Mouse (Mus musculus): ENCODE data around the gene 4930432M17Rik. TPM values are rescaled to one million over a fixed set of nuclear protein-coding genes. Genes with fewer than 3 reads are reported as not detected.

The 4930432M17Rik gene
- total and polyA plus RNA-seq, 3 experiments: not detected

- Histone ChIP-seq H3K4me3 (replicated peaks in 1 of 3; ENCODE audit: low read depth in 2 of 3, low read length in 2 of 3, poor library complexity in 1 of 3) (no peak overlapping the region), H3K9ac (ENCODE audit: insufficient read depth, low read depth) (no peak overlapping the region), H3K36me3 (replicated peaks in 1 of 2; ENCODE audit: control insufficient read depth in 1 of 2, insufficient read depth in 1 of 2, low read length in 1 of 2) (no peaks in the 10 kb centered on the region), H3K79me2 (replicated peaks; ENCODE audit: control insufficient read depth, extremely low read depth, insufficient read depth, poor library complexity, severe bottlenecking) (no peaks in the 10 kb centered on the region), H3K4me2 (ENCODE audit: insufficient read depth, low read depth, poor library complexity, severe bottlenecking) (no peak overlapping the region), H3K9me3 (replicated peaks; ENCODE audit: low read length) (no peaks in the 10 kb centered on the region), H3K4me1 (ENCODE audit: control insufficient read depth in 1 of 2, insufficient read depth in 2 of 2) (no peaks in the 10 kb centered on the region), H3K27me3 (replicated peaks) (no peaks in the 10 kb centered on the region), H3K27ac (ENCODE audit: insufficient read depth, low read depth) (no peak overlapping the region)
- in situ Hi-C loops (cut with MboI; ENCODE audit: low pct_ligation_motif_present, low pct_unique_long_range_greater_than_20kb, low sequenced_read_pairs) (no loop called here), dilution Hi-C loops (cut with MboI; ENCODE audit: extremely low pct_ligation_motif_present, extremely low pct_unique_long_range_greater_than_20kb, low sequenced_read_pairs) (no loop called here)
- TF ChIP-seq MAFK (IDR thresholded peaks at IDR 0.05; ENCODE audit: insufficient replicate concordance, low read length) (no peak), MAZ (IDR thresholded peaks at IDR 0.05; ENCODE audit: low read depth, low read length) (no peak), CHD1 (IDR thresholded peaks at IDR 0.05; ENCODE audit: low read depth, low read length) (no peak), MXI1 (IDR thresholded peaks at IDR 0.05; ENCODE audit: low read depth, low read length) (no peak)
- DNase-seq (ENCODE audit: extremely low read depth): no peak
Observed at GRCm38 (mm10) chr3:121687741-121688140, 17.2 kb downstream of the 4930432M17Rik start.

GRCm38 (mm10) chr3:121689029-121689428 is 18.5 kb downstream of the 4930432M17Rik start:
- TF ChIP-seq RCOR1 (conservative IDR thresholded peaks at IDR 0.05; ENCODE audit: low read depth, low read length): no peak
- no peak for TF ChIP-seq SMC3 (IDR thresholded peaks at IDR 0.05; ENCODE audit: low read depth, low read length)
- no peak for TF ChIP-seq UBTF (IDR thresholded peaks at IDR 0.05; ENCODE audit: low read depth, low read length)
- no peak for TF ChIP-seq USF1 (IDR thresholded peaks at IDR 0.05; ENCODE audit: low read depth, low read length)
- no peak for TF ChIP-seq E2F4 (IDR thresholded peaks at IDR 0.05; ENCODE audit: insufficient replicate concordance, low read depth, low read length)
- TF ChIP-seq MAFK (IDR thresholded peaks at IDR 0.05; ENCODE audit: insufficient replicate concordance, low read length): no peak
- TF ChIP-seq ZNF384 (IDR thresholded peaks at IDR 0.05; ENCODE audit: low read depth, low read length): no peak
- no peak for TF ChIP-seq ETS1 (conservative IDR thresholded peaks at IDR 0.05; ENCODE audit: low read depth, low read length)
- TF ChIP-seq MXI1 (IDR thresholded peaks at IDR 0.05; ENCODE audit: low read depth, low read length): no peak
- no peak for TF ChIP-seq RAD21 (IDR thresholded peaks at IDR 0.05; ENCODE audit: low read depth, low read length)
- TF ChIP-seq USF2 (conservative IDR thresholded peaks at IDR 0.05; ENCODE audit: low read depth, low read length): no peak
- no peak for TF ChIP-seq MEF2A (IDR thresholded peaks at IDR 0.05; ENCODE audit: borderline replicate concordance, low read depth, low read length)
- TF ChIP-seq NELFE (IDR thresholded peaks at IDR 0.05; ENCODE audit: low read depth, low read length): no peak
- no peak overlapping the region for H3K9ac ChIP-seq (ENCODE audit: insufficient read depth, low read depth)
- no peak overlapping the region for H3K4me2 ChIP-seq (ENCODE audit: insufficient read depth, low read depth, poor library complexity, severe bottlenecking)
- H3K79me2 ChIP-seq (replicated peaks; ENCODE audit: control insufficient read depth, extremely low read depth, insufficient read depth, poor library complexity, severe bottlenecking): no peaks in the 10 kb centered on the region
- dilution Hi-C loops (cut with MboI; ENCODE audit: extremely low pct_ligation_motif_present, extremely low pct_unique_long_range_greater_than_20kb, low sequenced_read_pairs) (no loop called here), in situ Hi-C loops (cut with MboI; ENCODE audit: low pct_ligation_motif_present, low pct_unique_long_range_greater_than_20kb, low sequenced_read_pairs) (no loop called here)
- H3K9me3 ChIP-seq (replicated peaks; ENCODE audit: low read length): no peaks in the 10 kb centered on the region
- no peaks in the 10 kb centered on the region for H3K27me3 ChIP-seq (replicated peaks)
- H3K27ac ChIP-seq (ENCODE audit: insufficient read depth, low read depth): no peak overlapping the region
- no peaks in the 10 kb centered on the region for H3K4me1 ChIP-seq (ENCODE audit: control insufficient read depth in 1 of 2, insufficient read depth in 2 of 2)
- no peaks in the 10 kb centered on the region for H3K36me3 ChIP-seq (replicated peaks in 1 of 2; ENCODE audit: control insufficient read depth in 1 of 2, insufficient read depth in 1 of 2, low read length in 1 of 2)
- H3K4me3 ChIP-seq (replicated peaks in 1 of 3; ENCODE audit: low read depth in 2 of 3, low read length in 2 of 3, poor library complexity in 1 of 3): no peak overlapping the region
- no peak for DNase-seq (ENCODE audit: extremely low read depth)

Data from CH12.LX (cell line).